Mouse (Mus musculus) midbrain, postnatal 0 days (tissue): ENCODE data around the gene Tmem132c. TPM values are rescaled to one million over a fixed set of nuclear protein-coding genes. Genes with fewer than 3 reads are reported as not detected.

Source experiments
- ATAC-seq: fragments of 200-750 bp; cut with Nextera tagmentation; 2 replicates; pipeline ENCODE4 v1.8.0; 2017; ENCODE audit warnings: moderate number of reproducible peaks, mild to moderate bottlenecking, moderate TSS enrichment, moderate library complexity; ENCODE audit not compliant: low FRiP score
- DNase-seq: peaks from one replicate; pipeline ENCODE4 v3.0.0-alpha.2; 2015; ENCODE audit warnings: low spot score
- H3K27ac ChIP-seq: fragments of 300-500 bp; sonication (generic); 2 replicates; pipeline ENCODE4 v1.5.1; 2014; ENCODE audit warnings: low read depth, mild to moderate bottlenecking, low read length, mixed read lengths
- H3K27me3 ChIP-seq: fragments of 300-500 bp; sonication (generic); 2 replicates; pipeline ENCODE4 v1.6.1; 2014; ENCODE audit warnings: low read length, control low read depth, mixed read lengths; ENCODE audit not compliant: insufficient read depth
- H3K36me3 ChIP-seq: fragments of 300-500 bp; sonication (generic); 2 replicates; pipeline ENCODE4 v1.6.1; 2014; ENCODE audit warnings: low read length, control low read depth, mixed read lengths; ENCODE audit not compliant: insufficient read depth
- H3K4me1 ChIP-seq: fragments of 300-500 bp; sonication (generic); 2 replicates; pipeline ENCODE4 v1.6.1; 2014; ENCODE audit warnings: mild to moderate bottlenecking, control low read depth, antibody characterized with exemption, low read length, mixed read lengths; ENCODE audit not compliant: insufficient read depth
- H3K4me2 ChIP-seq: fragments of 300-500 bp; sonication (generic); 2 replicates; pipeline ENCODE4 v1.6.1; 2014; ENCODE audit warnings: low read depth, mild to moderate bottlenecking, low read length, mixed read lengths; ENCODE audit not compliant: poor library complexity, severe bottlenecking
- H3K4me3 ChIP-seq: fragments of 300-500 bp; sonication (generic); 2 replicates; pipeline ENCODE4 v1.5.1; 2014; ENCODE audit warnings: low read depth, mild to moderate bottlenecking, low read length, moderate library complexity
- H3K9ac ChIP-seq: fragments of 300-500 bp; sonication (generic); replicated peaks from 2 replicates; pipeline ENCODE4 v1.6.1; 2014; ENCODE audit warnings: mild to moderate bottlenecking, low read length, moderate library complexity, mixed read lengths; ENCODE audit not compliant: poor library complexity, severe bottlenecking
- H3K9me3 ChIP-seq: fragments of 300-500 bp; sonication (generic); 2 replicates; pipeline ENCODE4 v1.6.1; 2016; ENCODE audit warnings: low read length, control low read depth
- CTCF ChIP-seq: IDR thresholded peaks from 2 replicates; pipeline ENCODE4 v1.5.1; 2016; ENCODE audit warnings: antibody characterized with exemption, mild to moderate bottlenecking
- WGBS: fragments of 180-500 bp; shearing (Covaris S2); extraction: QIAGEN DNeasy Blood & Tissue Kit; methylation state at CpG from one replicate; pipeline ENCODE4 v1.1.7; 2014; 5-methylcytosine and 5-hydroxymethylcytosine counted together
- polyA plus RNA-seq: library from polyadenylated mRNA; unstranded; fragments of >200 nt; fragmentation: Nextera tagmentation; extraction: Ambion mirVana; gene quantifications from 2 replicates; pipeline ENCODE4 v1.2.1, GENCODE M21; 2015
- total RNA-seq: library from RNA; depleted of rRNA; stranded (reverse); fragments of >200 nt; gene quantifications from 2 replicates; pipeline ENCODE4 v1.2.3, GENCODE M21; 2014

The Tmem132c gene
- total and polyA plus RNA-seq, 2 experiments from 2014 or later, result 10.2 to 40.0 TPM

GRCm38 (mm10) chr5:127583658-127584057 lies 342.1 kb downstream of the Tmem132c start:
- no peak overlapping the region for H3K4me2 ChIP-seq
- no peak overlapping the region for H3K9ac ChIP-seq
- no peaks in the 10 kb centered on the region for H3K4me1 ChIP-seq
- ATAC-seq, result no peak
- H3K9me3 ChIP-seq, result no peaks in the 10 kb centered on the region
- H3K4me3 ChIP-seq, result no peak overlapping the region
- peak; percentile 61 for TF ChIP-seq CTCF
- H3K27me3 ChIP-seq, result 0 out of 2 replicates have a peak, but pooled peaks cover 1% of the 10 kb centered on the region
- 89% methylated on average over 7 of the region's 8 CpGs for WGBS
- DNase-seq, result no peak
- no peaks in the 10 kb centered on the region for H3K36me3 ChIP-seq
- H3K27ac ChIP-seq, result no peak overlapping the region

GRCm38 (mm10) chr5:127587854-127588253 lies 346.2 kb downstream of the Tmem132c start:
- no peak overlapping the region for H3K4me3 ChIP-seq
- no peak for ATAC-seq
- no peaks in the 10 kb centered on the region for H3K4me1 ChIP-seq
- H3K9me3 ChIP-seq, result no peaks in the 10 kb centered on the region
- TF ChIP-seq CTCF, result peak; percentile 62
- H3K27ac ChIP-seq, result no peak overlapping the region
- no peak overlapping the region for H3K4me2 ChIP-seq
- WGBS, result 71% methylated on average over 6 of the region's 6 CpGs
- no peak for DNase-seq
- H3K36me3 ChIP-seq, result no peaks in the 10 kb centered on the region
- H3K9ac ChIP-seq, result no peak overlapping the region
- no peaks in the 10 kb centered on the region for H3K27me3 ChIP-seq

GRCm38 (mm10) chr5:127592406-127592805 lies 350.8 kb downstream of the Tmem132c start:
- WGBS, result 66% methylated on average over 5 of the region's 5 CpGs
- Histone ChIP-seq H3K4me2 (no peak overlapping the region), H3K27ac (no peak overlapping the region), H3K9me3 (no peaks in the 10 kb centered on the region), H3K4me3 (no peak overlapping the region), H3K27me3 (no peaks in the 10 kb centered on the region), H3K36me3 (peaks cover 32% of the 10 kb centered on the region), H3K9ac (no peak overlapping the region), H3K4me1 (no peaks in the 10 kb centered on the region)
- DNase-seq (no peak), ATAC-seq (no peak)
- TF ChIP-seq CTCF, result no peak

GRCm38 (mm10) chr5:127592854-127593253 lies 351.2 kb downstream of the Tmem132c start:
- Histone ChIP-seq H3K9ac (no peak overlapping the region), H3K4me3 (no peak overlapping the region), H3K36me3 (peaks cover 32% of the 10 kb centered on the region), H3K9me3 (no peaks in the 10 kb centered on the region), H3K4me1 (no peaks in the 10 kb centered on the region), H3K27me3 (no peaks in the 10 kb centered on the region), H3K27ac (no peak overlapping the region), H3K4me2 (no peak overlapping the region)
- DNase-seq (peak; percentile 59), ATAC-seq (no peak)
- peak; percentile 83 for TF ChIP-seq CTCF
- 79% methylated on average over 6 of the region's 6 CpGs for WGBS

GRCm38 (mm10) chr5:127595676-127596075 lies 354.1 kb downstream of the Tmem132c start:
- ATAC-seq (no peak), DNase-seq (no peak)
- Histone ChIP-seq H3K27me3 (no peaks in the 10 kb centered on the region), H3K9me3 (no peaks in the 10 kb centered on the region), H3K9ac (no peak overlapping the region), H3K4me3 (no peak overlapping the region), H3K4me2 (no peak overlapping the region), H3K36me3 (peaks cover 48% of the 10 kb centered on the region), H3K4me1 (no peaks in the 10 kb centered on the region), H3K27ac (no peak overlapping the region)
- no peak for TF ChIP-seq CTCF
- WGBS, result 97% methylated on average over 3 of the region's 3 CpGs

GRCm38 (mm10) chr5:127596862-127597261 lies 355.3 kb downstream of the Tmem132c start:
- no peak overlapping the region for H3K4me2 ChIP-seq
- no peaks in the 10 kb centered on the region for H3K27me3 ChIP-seq
- TF ChIP-seq CTCF, result no peak
- WGBS, result 96% methylated on average over 7 of the region's 7 CpGs
- peaks cover 56% of the 10 kb centered on the region for H3K36me3 ChIP-seq
- no peak overlapping the region for H3K4me3 ChIP-seq
- ATAC-seq, result no peak
- no peaks in the 10 kb centered on the region for H3K4me1 ChIP-seq
- no peak for DNase-seq
- H3K27ac ChIP-seq, result no peak overlapping the region
- H3K9me3 ChIP-seq, result no peaks in the 10 kb centered on the region
- no peak overlapping the region for H3K9ac ChIP-seq
